21 mouse cellular contexts compared by ENCODE assay signal in genomic region chr2:181391022-181391421, GRCm38 (mm10). TPM values are rescaled to one million over a fixed set of nuclear protein-coding genes. Genes with fewer than 3 reads are reported as not detected.
DNase-seq lines count a peak whose midpoint lies in the region; ATAC-seq lines count a peak whose summit lies in the region.
"Had no signal": no experiment of that assay in that cellular context is flagged by ENCODE, and none has a peak within 500 bp of the region (broad histone marks: within the 10 kb centered on the region; RNA-seq: fewer than 3 reads in every experiment).

No protein-coding gene starts in this region.

- no peak overlapping the region for H3K27ac ChIP-seq in forebrain, embryonic 13.5 days
- H3K27ac ChIP-seq in forebrain, embryonic 11.5 days (ENCODE audit: low read depth, low read length): no peak overlapping the region
- no peak overlapping the region for H3K27ac ChIP-seq in liver, embryonic 12.5 days
- H3K27ac ChIP-seq in neural tube, embryonic 13.5 days (replicated peaks): no peak overlapping the region
- H3K27ac ChIP-seq: embryonic facial prominence, embryonic 13.5 days; forebrain, embryonic 15.5 days; heart, adult 2 months; heart, embryonic 15.5 days; hindbrain, embryonic 13.5 days; hindbrain, postnatal 0 days had no signal

- no peak overlapping the region for H3K4me3 ChIP-seq in forebrain, embryonic 13.5 days
- H3K4me3 ChIP-seq in forebrain, embryonic 11.5 days (ENCODE audit: low read depth, low read length): no peak overlapping the region
- H3K4me3 ChIP-seq in liver, embryonic 12.5 days: no peak overlapping the region
- no peak overlapping the region for H3K4me3 ChIP-seq in neural tube, embryonic 13.5 days
- H3K4me3 ChIP-seq: embryonic facial prominence, embryonic 13.5 days; forebrain, embryonic 15.5 days; heart, adult 2 months; heart, embryonic 15.5 days; hindbrain, embryonic 13.5 days had no signal

- 0 out of 2 replicates have a peak, but pooled peaks have one; percentile 33 for ATAC-seq in forebrain, embryonic 13.5 days
- ATAC-seq in forebrain, embryonic 11.5 days (replicated peaks; ENCODE audit: low FRiP score): no peak
- ATAC-seq in liver, embryonic 12.5 days: peak; percentile 27; the same call in 1 of the 2 replicates
- ATAC-seq in neural tube, embryonic 13.5 days (ENCODE audit: low read depth): 0 out of 2 replicates have a peak, but pooled peaks have one; percentile 20
- ATAC-seq: CD4-positive, CD25-positive, alpha-beta regulatory T cell, adult 4 months; forebrain, embryonic 15.5 days; hindbrain, postnatal 0 days had no signal

- DNase-seq in cerebellum, adult 11-12 months: peak; percentile 37
- DNase-seq in cerebellum, adult 11 months: no peak
- DNase-seq in forebrain, embryonic 11.5 days (ENCODE audit: low spot score): no peak
- DNase-seq in liver: no peak
- no peak for DNase-seq in neural tube, embryonic 10.5 days (ENCODE audit: extremely low spot score, low spot score)
- DNase-seq: B cell, adult 2 months; cerebellum, postnatal 14 days; gastrocnemius, postnatal 14 days; heart, adult 2 months; heart, postnatal 14 days had no signal

- no peak overlapping the region for H3K9ac ChIP-seq in forebrain, embryonic 13.5 days
- H3K9ac ChIP-seq in forebrain, embryonic 11.5 days (ENCODE audit: low read length): no peak overlapping the region
- H3K9ac ChIP-seq in liver, embryonic 12.5 days: no peak overlapping the region
- no peak overlapping the region for H3K9ac ChIP-seq in neural tube, embryonic 13.5 days
- H3K9ac ChIP-seq: embryonic facial prominence, embryonic 13.5 days; forebrain, embryonic 15.5 days; heart, embryonic 15.5 days had no signal

- H3K36me3 ChIP-seq in forebrain, embryonic 13.5 days (ENCODE audit: poor library complexity, severe bottlenecking): peaks cover 38% of the 10 kb centered on the region
- no peaks in the 10 kb centered on the region; the same call in 1 of the 2 replicates for H3K36me3 ChIP-seq in forebrain, embryonic 11.5 days (ENCODE audit: control insufficient read depth, insufficient read depth, low read length)
- H3K36me3 ChIP-seq in liver, embryonic 12.5 days: peaks cover 82% of the 10 kb centered on the region
- H3K36me3 ChIP-seq in neural tube, embryonic 13.5 days: peaks cover 51% of the 10 kb centered on the region

- WGBS in forebrain, embryonic 13.5 days: 87% methylated on average over 15 of the region's 15 CpGs
- WGBS in forebrain, embryonic 11.5 days: 87% methylated on average over 15 of the region's 15 CpGs
- 88% methylated on average over 15 of the region's 15 CpGs for WGBS in liver, embryonic 12.5 days (ENCODE audit: insufficient replicate concordance)
- WGBS in neural tube, embryonic 13.5 days: 88% methylated on average over 15 of the region's 15 CpGs

- H3K9me3 ChIP-seq in forebrain, embryonic 13.5 days (replicated peaks): no peaks in the 10 kb centered on the region
- H3K9me3 ChIP-seq in forebrain, embryonic 11.5 days (ENCODE audit: control insufficient read depth, low read length): no peaks in the 10 kb centered on the region
- no peaks in the 10 kb centered on the region for H3K9me3 ChIP-seq in liver, embryonic 12.5 days (replicated peaks)
- no peaks in the 10 kb centered on the region for H3K9me3 ChIP-seq in neural tube, embryonic 13.5 days
- H3K9me3 ChIP-seq: embryonic facial prominence, embryonic 13.5 days; forebrain, embryonic 15.5 days; G1E; heart, embryonic 15.5 days; hindbrain, embryonic 13.5 days had no signal

- no peaks in the 10 kb centered on the region for H3K4me1 ChIP-seq in forebrain, embryonic 13.5 days
- no peaks in the 10 kb centered on the region for H3K4me1 ChIP-seq in forebrain, embryonic 11.5 days (replicated peaks; ENCODE audit: control insufficient read depth, insufficient read depth, low read length)
- no peaks in the 10 kb centered on the region for H3K4me1 ChIP-seq in liver, embryonic 12.5 days
- no peaks in the 10 kb centered on the region for H3K4me1 ChIP-seq in neural tube, embryonic 13.5 days (replicated peaks)
- H3K4me1 ChIP-seq: embryonic facial prominence, embryonic 13.5 days; forebrain, embryonic 15.5 days; hindbrain, embryonic 13.5 days had no signal

- no peaks in the 10 kb centered on the region for H3K27me3 ChIP-seq in forebrain, embryonic 13.5 days
- H3K27me3 ChIP-seq in forebrain, embryonic 11.5 days (ENCODE audit: control insufficient read depth, insufficient read depth, low read length): no peaks in the 10 kb centered on the region
- no peaks in the 10 kb centered on the region for H3K27me3 ChIP-seq in liver, embryonic 12.5 days (replicated peaks)
- H3K27me3 ChIP-seq in neural tube, embryonic 13.5 days: no peaks in the 10 kb centered on the region
- H3K27me3 ChIP-seq: embryonic facial prominence, embryonic 13.5 days; forebrain, embryonic 15.5 days; heart, embryonic 15.5 days; hindbrain, embryonic 13.5 days had no signal

- no peak overlapping the region for H3K4me2 ChIP-seq in forebrain, embryonic 13.5 days
- no peak overlapping the region for H3K4me2 ChIP-seq in forebrain, embryonic 11.5 days (ENCODE audit: low read depth, low read length, severe bottlenecking)
- H3K4me2 ChIP-seq in liver, embryonic 12.5 days: no peak overlapping the region
- H3K4me2 ChIP-seq in neural tube, embryonic 13.5 days: no peak overlapping the region
- H3K4me2 ChIP-seq: embryonic facial prominence, embryonic 13.5 days; forebrain, embryonic 15.5 days; heart, embryonic 11.5 days; heart, embryonic 15.5 days; hindbrain, embryonic 13.5 days had no signal

RNA-seq across cellular contexts. Expression of gene Lime1, which starts 11.1 kb away (rescaled TPM):
- 33.1 and 37.1 TPM in 2 replicates for polyA plus RNA-seq in forebrain, embryonic 13.5 days (2015; fragmentation: Nextera tagmentation; extraction: Ambion mirVana)
- polyA plus RNA-seq in forebrain, embryonic 11.5 days (2014; fragmentation: Nextera tagmentation; extraction: Ambion mirVana): 26.2 and 32.7 TPM in 2 replicates
- 10.3 and 12.1 TPM in 2 replicates for polyA plus RNA-seq in liver, embryonic 12.5 days (2016; fragmentation: Nextera tagmentation; extraction: Ambion mirVana)
- 41.3 and 41.4 TPM in 2 replicates for polyA plus RNA-seq in neural tube, embryonic 13.5 days (2015; fragmentation: Nextera tagmentation; extraction: Ambion mirVana)

RNA-seq across cellular contexts. Expression of gene Arfrp1, which starts 25.8 kb away (rescaled TPM):
- polyA plus RNA-seq in forebrain, embryonic 13.5 days (2015; fragmentation: Nextera tagmentation; extraction: Ambion mirVana): 90.5 and 98.2 TPM in 2 replicates
- polyA plus RNA-seq in forebrain, embryonic 11.5 days (2014; fragmentation: Nextera tagmentation; extraction: Ambion mirVana): 64.5 and 77.0 TPM in 2 replicates
- 34.4 and 36.7 TPM in 2 replicates for polyA plus RNA-seq in liver, embryonic 12.5 days (2016; fragmentation: Nextera tagmentation; extraction: Ambion mirVana)
- 82.6 and 85.9 TPM in 2 replicates for polyA plus RNA-seq in neural tube, embryonic 13.5 days (2015; fragmentation: Nextera tagmentation; extraction: Ambion mirVana)

RNA-seq across cellular contexts. Expression of gene Zgpat, which starts 26.3 kb away (rescaled TPM):
- polyA plus RNA-seq in forebrain, embryonic 13.5 days (2015; fragmentation: Nextera tagmentation; extraction: Ambion mirVana): 54.6 and 58.5 TPM in 2 replicates
- 52.3 and 54.7 TPM in 2 replicates for polyA plus RNA-seq in forebrain, embryonic 11.5 days (2014; fragmentation: Nextera tagmentation; extraction: Ambion mirVana)
- 22.6 and 23.9 TPM in 2 replicates for polyA plus RNA-seq in liver, embryonic 12.5 days (2016; fragmentation: Nextera tagmentation; extraction: Ambion mirVana)
- polyA plus RNA-seq in neural tube, embryonic 13.5 days (2015; fragmentation: Nextera tagmentation; extraction: Ambion mirVana): 61.4 and 67.4 TPM in 2 replicates
